Mouse (Mus musculus) testis, postnatal 10 days (tissue): ENCODE results near the gene Usp17lb.
"Not testable (repeated sequence)": the region's sequence is repeated elsewhere in the genome, so short reads cannot be mapped to it uniquely, and the experiment has no call there.

Experiments
- DNase-seq: peaks from one replicate; pipeline ENCODE4 v3.0.0; 2021; ENCODE audit warnings: low spot score

Usp17lb gene

DNA sequence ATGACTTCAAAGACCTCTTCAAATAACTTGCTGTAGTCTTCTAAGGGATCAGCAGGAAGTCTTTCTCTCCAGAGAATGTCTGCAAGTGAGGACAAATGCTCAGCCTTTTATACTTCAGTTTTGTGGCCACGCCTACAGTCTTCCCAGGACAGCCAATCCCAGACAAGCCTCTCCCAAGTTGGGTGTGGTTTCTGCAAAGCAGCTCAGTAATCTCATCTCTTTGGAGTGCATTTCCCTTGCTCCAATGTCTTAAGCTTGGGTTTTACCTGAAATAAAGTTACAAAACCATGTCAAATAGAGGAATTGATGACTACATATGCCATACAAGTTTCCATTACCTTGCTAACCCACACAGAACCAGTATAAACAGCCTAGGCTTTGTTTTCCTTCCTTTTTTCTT is at the start of gene Usp17lb:
TSS of gene Usp17lb (minus strand) at position 101 of the 400 bp plus-strand sequence.
- no peak for DNase-seq

DNA sequence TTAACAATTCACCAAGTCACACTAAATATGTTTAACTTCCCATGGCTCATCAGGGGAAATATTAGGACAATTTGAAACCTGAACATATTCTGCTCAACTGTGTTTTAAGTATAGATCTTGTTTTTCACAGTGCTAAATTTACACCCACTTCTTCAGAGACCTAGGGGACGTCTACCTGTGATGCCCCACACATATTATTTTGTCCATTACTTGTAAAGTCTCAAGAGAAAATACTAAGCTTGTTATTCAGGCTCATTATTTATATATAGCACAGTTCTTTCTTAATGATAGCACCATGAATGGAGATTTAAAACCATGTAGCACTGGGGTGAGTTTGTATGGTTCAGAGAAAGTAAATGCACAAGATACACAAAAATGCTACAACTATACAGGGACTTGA is 35.3 kb upstream of the Usp17lb start, which contains the start of gene Olfr665:
TSS of gene Olfr665 (plus strand) at position 301 of the 400 bp plus-strand sequence.
- DNase-seq: no peak

DNA sequence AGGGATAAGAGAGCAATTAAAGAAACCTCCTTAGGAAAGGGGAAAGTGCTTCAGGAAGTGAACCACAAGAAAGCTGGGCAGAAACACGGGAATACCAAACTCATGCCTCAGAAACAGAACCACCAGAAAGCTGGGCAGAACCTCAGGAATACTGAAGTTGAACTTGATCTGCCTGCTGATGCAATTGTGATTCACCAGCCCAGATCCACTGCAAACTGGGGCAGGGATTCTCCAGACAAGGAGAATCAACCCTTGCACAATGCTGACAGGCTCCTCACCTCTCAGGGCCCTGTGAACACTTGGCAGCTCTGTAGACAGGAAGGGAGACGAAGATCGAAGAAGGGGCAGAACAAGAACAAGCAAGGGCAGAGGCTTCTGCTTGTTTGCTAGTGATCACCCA is 19.0 kb upstream of the Usp17lb start:
- DNase-seq: no peak

DNA sequence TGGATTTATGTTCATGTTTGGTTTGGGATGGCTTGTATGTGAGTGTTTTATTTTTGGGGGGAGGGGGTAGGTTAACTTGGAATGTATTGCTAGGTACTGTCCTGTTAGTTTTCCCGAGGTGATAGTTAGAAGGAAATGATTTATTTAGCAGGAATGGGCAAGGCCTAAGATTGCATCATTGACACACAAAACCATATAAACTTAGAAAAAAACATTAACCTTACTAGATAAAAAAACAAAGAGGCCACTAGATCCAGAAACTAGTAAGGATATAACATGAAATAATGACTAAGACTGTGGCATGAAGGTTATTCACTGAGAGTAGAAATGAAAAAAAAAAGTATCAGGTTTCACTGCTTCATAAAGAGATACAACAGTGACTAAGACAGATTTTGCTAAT is 15.3 kb upstream of the Usp17lb start:
- DNase-seq: no peak

DNA sequence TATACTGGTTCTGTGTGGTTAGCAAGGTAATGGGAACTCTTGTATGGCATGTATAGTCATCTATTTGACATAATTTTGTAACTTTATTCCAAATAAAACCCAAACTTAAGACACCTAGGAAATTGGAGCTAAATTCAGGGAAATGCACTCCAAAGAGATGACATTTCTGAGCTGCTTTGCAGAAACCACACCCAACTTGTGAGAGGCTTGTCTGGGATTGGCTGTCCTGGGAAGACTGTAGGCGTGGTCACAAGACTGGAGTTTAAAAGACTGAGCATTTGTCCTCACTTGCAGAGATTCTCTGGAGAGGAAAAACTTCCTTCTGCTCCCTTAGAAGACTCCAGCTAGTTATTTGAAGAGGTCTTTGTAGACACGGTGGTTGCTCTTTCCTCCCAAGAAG is 14.3 kb upstream of the Usp17lb start, which contains the start of gene Usp17la:
TSS of gene Usp17la (plus strand) at position 301 of the 400 bp plus-strand sequence.
- not testable (repeated sequence) for DNase-seq

DNA sequence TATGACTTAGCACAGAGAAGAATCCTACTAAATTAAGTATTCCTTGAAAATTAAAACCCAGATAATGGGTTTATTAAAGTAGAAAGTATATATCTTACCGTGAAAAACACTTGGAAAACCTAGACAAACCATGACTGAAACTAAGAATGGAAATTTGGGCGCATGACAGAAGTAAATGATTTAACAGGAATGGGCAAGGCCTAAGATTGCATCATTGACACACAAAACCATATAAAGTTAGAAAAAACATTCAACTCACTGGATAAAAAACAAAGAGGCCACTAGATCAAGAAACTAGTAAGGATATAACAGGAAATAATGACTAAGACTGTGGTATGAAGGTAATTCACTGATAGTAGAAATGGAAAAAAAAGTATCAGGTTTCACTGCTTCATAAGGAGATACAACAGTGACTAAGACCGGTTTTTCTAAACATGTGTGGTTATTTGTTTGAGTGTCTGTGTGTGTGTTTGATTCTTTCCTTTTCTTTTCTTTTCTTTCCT is 12.9 kb upstream of the Usp17lb start:
- no peak for DNase-seq

DNA sequence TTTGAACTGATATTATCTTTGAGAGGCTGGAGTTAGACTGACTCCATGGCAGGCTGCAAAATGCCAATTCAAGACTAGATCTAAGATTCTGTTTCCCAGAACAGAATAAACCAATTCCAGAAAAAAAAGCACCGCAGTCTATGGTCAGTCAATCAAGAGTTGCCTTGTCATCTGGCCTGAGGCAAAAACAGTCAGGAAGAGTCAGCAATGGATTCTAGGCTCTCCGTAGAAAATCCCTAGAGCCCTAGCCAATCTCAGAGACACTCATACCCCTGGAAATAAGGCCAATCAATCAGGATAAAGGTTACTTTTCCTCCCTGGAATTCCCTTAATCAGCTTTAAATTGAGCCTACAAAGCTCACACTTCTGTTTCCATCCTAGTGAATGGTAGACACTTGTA is 9.1 kb upstream of the Usp17lb start:
- not testable (repeated sequence) for DNase-seq

DNA sequence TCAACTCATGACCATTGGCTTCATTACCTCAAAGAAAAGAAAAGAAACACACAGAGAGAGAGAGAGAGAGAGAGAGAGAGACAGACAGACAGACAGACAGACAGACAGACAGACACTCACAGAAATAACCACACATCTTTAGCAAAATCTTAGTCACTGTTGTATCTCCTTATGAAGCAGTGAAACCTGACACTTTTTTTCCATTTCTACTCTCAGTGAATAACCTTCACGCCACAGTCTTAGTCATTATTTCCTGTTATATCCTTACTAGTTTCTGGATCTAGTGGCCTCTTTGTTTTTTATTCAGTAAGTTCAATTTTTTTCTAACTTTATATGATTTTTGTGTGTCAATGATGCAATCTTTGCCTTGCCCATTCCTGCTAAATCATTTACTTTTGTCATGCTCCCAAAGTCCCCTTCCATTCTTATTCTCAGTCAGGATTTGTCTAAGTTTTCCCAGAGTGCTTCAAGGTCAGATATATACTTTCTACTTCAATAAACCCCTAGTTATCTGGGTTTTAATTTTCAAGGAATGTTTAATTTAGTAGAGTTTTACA is 1.4 kb upstream of the Usp17lb start:
- no peak for DNase-seq

DNA sequence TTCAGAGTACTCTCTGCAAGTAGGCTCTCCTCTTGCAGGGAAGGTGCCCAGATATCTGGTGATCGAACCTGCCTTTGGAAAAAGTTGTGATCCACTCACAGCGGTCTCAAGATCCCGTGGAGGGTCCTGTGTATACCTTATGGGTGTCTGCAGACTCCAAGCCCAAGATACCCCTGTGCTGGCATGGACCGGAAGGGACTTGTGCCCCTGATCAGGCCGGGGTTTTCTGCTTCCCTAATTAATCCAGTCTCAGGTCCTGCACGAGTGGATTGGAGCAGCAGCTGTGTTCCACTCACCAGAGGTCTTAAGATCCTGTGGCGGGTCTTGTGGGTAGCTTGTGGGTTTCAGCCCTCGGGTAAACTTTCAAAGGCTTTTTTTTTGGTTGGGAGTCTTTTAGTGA is 32.1 kb downstream of the Usp17lb start:
- not testable (repeated sequence) for DNase-seq

DNA sequence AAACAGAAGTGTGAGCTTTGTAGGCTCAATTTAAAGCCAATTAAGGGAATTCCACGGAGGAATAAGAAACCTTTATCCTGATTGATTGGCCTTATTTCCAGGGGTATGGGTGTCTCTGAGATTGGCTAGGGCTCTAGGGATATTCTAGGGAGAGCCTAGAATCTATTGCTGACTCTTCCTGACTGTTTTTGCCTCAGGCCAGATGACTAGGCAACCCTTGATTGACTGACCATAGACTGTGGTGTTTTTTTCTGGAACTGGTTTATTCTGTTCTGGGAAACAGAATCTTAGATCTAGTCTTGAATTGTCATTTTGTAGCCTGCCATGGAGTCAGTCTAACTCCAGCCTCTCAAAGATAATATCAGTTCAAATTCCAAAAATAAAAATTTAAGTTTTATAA is 51.6 kb downstream of the Usp17lb start:
- no peak for DNase-seq
